9 mouse cellular contexts compared by ENCODE assay signal in the genomic region with DNA sequence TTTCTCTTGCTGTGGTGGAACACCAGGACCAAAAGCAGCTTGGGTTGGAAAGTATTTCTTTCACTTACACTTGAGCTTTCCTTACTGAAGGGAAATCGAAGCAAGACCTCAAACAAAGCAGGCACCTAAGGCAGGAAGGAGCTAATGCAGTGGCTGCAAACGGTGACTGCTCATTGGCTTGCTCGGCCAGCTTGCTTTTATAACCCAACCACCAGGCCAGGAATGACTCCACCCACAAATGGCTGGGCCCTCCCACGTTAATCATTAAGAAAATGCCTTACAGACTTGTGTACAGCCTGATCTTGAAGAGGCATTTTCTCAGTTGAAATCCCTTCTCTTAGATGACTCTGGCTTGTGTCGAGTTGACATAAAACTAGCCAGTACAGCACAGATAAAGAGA. TPM values are rescaled to one million over a fixed set of nuclear protein-coding genes. Genes with fewer than 3 reads are reported as not detected.
DNase-seq lines count a peak whose midpoint lies in the region; ATAC-seq and TF ChIP-seq lines count a peak whose summit lies in the region.
"Had no signal": no experiment of that assay in that cellular context is flagged by ENCODE, and none has a peak within 500 bp of the region (broad histone marks: within the 10 kb centered on the region; RNA-seq: fewer than 3 reads in every experiment).

No protein-coding gene starts in this region.

- WGBS in kidney, postnatal 0 days: 41% methylated on average over 5 of the region's 5 CpGs
- 70% methylated on average over 5 of the region's 5 CpGs for WGBS in cerebellum, adult 2 months

- peak; percentile 14; the same call in 1 of the 2 replicates for ATAC-seq in kidney, postnatal 0 days (replicated peaks; ENCODE audit: low FRiP score, low read depth)
- ATAC-seq: midbrain, embryonic 15.5 days had no signal

- TF ChIP-seq CTCF in kidney, postnatal 0 days (IDR thresholded peaks at IDR 0.05; ENCODE audit: low read depth): no peak
- no peak for TF ChIP-seq CTCF in cerebellum, adult 2 months (IDR thresholded peaks at IDR 0.05; ENCODE audit: borderline replicate concordance, insufficient read depth, low read depth, low read length)

- no peaks in the 10 kb centered on the region for H3K9me3 ChIP-seq in kidney, postnatal 0 days (replicated peaks; ENCODE audit: low read length)
- H3K9me3 ChIP-seq: midbrain, embryonic 15.5 days had no signal

- no peak overlapping the region for H3K9ac ChIP-seq in kidney, postnatal 0 days (ENCODE audit: low read depth, low read length)
- H3K9ac ChIP-seq: midbrain, embryonic 15.5 days had no signal

- no peak overlapping the region for H3K4me3 ChIP-seq in kidney, postnatal 0 days (replicated peaks; ENCODE audit: low read depth, low read length)
- no peak overlapping the region for H3K4me3 ChIP-seq in cerebellum, adult 2 months (replicated peaks; ENCODE audit: insufficient read depth, low read depth, low read length)
- H3K4me3 ChIP-seq: midbrain, embryonic 15.5 days had no signal

- DNase-seq in adrenal gland, postnatal 14 days: peak; percentile 49
- DNase-seq in adrenal gland, adult 8-10 months: no peak
- peak; percentile 39 for DNase-seq in WW6 (ENCODE audit: low read depth, low spot score)
- peak; percentile 73 for DNase-seq in kidney, postnatal 0 days (ENCODE audit: low spot score)
- DNase-seq in lung, postnatal 36 days: peak; percentile 71
- no peak for DNase-seq in layer of hippocampus, postnatal 36 days
- DNase-seq in cerebellum, adult 2 months: no peak
- no peak for DNase-seq in right cerebral cortex, postnatal 36 days (ENCODE audit: low spot score in 2 of 2)

- H3K4me1 ChIP-seq in kidney, postnatal 0 days (replicated peaks; ENCODE audit: insufficient read depth, low read length): peaks cover 12% of the 10 kb centered on the region
- no peaks in the 10 kb centered on the region; the same call in none of the 2 replicates for H3K4me1 ChIP-seq in cerebellum, adult 2 months (ENCODE audit: control insufficient read depth, insufficient read depth, low read length)

- no peak for TF ChIP-seq POLR2A in cerebellum, adult 2 months (IDR thresholded peaks at IDR 0.05; ENCODE audit: borderline replicate concordance, insufficient read depth, low read length)

- no peaks in the 10 kb centered on the region for H3K27me3 ChIP-seq in kidney, postnatal 0 days (ENCODE audit: insufficient read depth, low read length)
- no peaks in the 10 kb centered on the region for H3K27me3 ChIP-seq in cerebellum, adult 2 months (ENCODE audit: control insufficient read depth, insufficient read depth, low read length)
- H3K27me3 ChIP-seq: midbrain, embryonic 15.5 days had no signal

- H3K4me2 ChIP-seq in kidney, postnatal 0 days (ENCODE audit: low read length): no peak overlapping the region
- H3K4me2 ChIP-seq: midbrain, embryonic 15.5 days had no signal

- peak overlapping the region; percentile 84 for H3K27ac ChIP-seq in kidney, postnatal 0 days
- no peak overlapping the region for H3K27ac ChIP-seq in cerebellum, adult 2 months (ENCODE audit: insufficient read depth, low read length)
- H3K27ac ChIP-seq: midbrain, embryonic 15.5 days had no signal

- H3K36me3 ChIP-seq in kidney, postnatal 0 days (ENCODE audit: insufficient read depth, low read length): 0 out of 2 replicates have a peak, but pooled peaks cover 3% of the 10 kb centered on the region
- H3K36me3 ChIP-seq: midbrain, embryonic 15.5 days had no signal

RNA-seq across cellular contexts. Expression of gene Fam120a, which starts 3.2 kb away (rescaled TPM):
- total RNA-seq in adrenal gland, postnatal 14 days (2021): 164 and 165 TPM in 2 replicates
- 100 to 1,000 TPM; 170 to 195 (median 182) TPM for total RNA-seq in adrenal gland, adult 8-10 months (2022)
- polyA plus RNA-seq in kidney, postnatal 0 days (2015; fragmentation: Nextera tagmentation; extraction: Ambion mirVana): 26.6 and 28.6 TPM in 2 replicates
- total RNA-seq in layer of hippocampus, postnatal 36 days (2021): 100 to 1,000 TPM; 117 to 122 TPM
- polyA plus RNA-seq in cerebellum, adult 2 months (2012; rRNA removed): 64.4 and 69.2 TPM in 2 replicates

Comparison
In these comparisons a context has a peak if more than half of its experiments do, and no peak if none do; other contexts are left out.
1. DNase-seq: peak in adrenal gland, postnatal 14 days (single experiment), WW6 (single experiment), kidney, postnatal 0 days (single experiment) and lung, postnatal 36 days (single experiment); none in adrenal gland, adult 8-10 months (single experiment), layer of hippocampus, postnatal 36 days (0 of 2), cerebellum, adult 2 months (0 of 2) and right cerebral cortex, postnatal 36 days (0 of 2).